Mouse (Mus musculus) kidney, adult 9 months (tissue): ENCODE measurements at regions not wholly inside any gene's neighbourhood (a gene's known extent, or its start where the extent isn't known, plus 50 kb on each side); places are given as distances from the start of the nearest gene placed in this dataset.

Source experiments
- DNase-seq: peaks from one replicate; pipeline ENCODE4 v3.0.0; 2022

GRCm38 (mm10) chr1:78876156-78876555 is 59.6 kb downstream of the Kcne4 start:
- DNase-seq, result no peak

GRCm38 (mm10) chr1:78879246-78879645 is 62.7 kb downstream of the Kcne4 start:
- DNase-seq, result no peak

- DNase-seq, result no peak
Observed at GRCm38 (mm10) chr1:78882455-78882854, 65.9 kb downstream of the Kcne4 start.

- no peak for DNase-seq
Observed at GRCm38 (mm10) chr1:78889241-78889640, 72.7 kb downstream of the Kcne4 start.

- DNase-seq, result no peak
Observed at GRCm38 (mm10) chr1:78891344-78891743, 74.8 kb downstream of the Kcne4 start.

- DNase-seq, result peak; percentile 17
Observed at GRCm38 (mm10) chr1:78894301-78894700, 77.7 kb downstream of the Kcne4 start.

GRCm38 (mm10) chr1:78895112-78895511 is 78.6 kb downstream of the Kcne4 start:
- DNase-seq, result no peak

GRCm38 (mm10) chr1:78907591-78907990 is 91.0 kb downstream of the Kcne4 start:
- DNase-seq, result no peak

GRCm38 (mm10) chr1:78907991-78908390 is 91.4 kb downstream of the Kcne4 start:
- DNase-seq, result peak; percentile 86

GRCm38 (mm10) chr1:78913791-78914190 is 97.2 kb downstream of the Kcne4 start:
- no peak for DNase-seq

- no peak for DNase-seq
Observed at GRCm38 (mm10) chr1:78919863-78920262, 103.3 kb downstream of the Kcne4 start.

- DNase-seq, result no peak
Observed at GRCm38 (mm10) chr1:78929975-78930374, 113.4 kb downstream of the Kcne4 start.

GRCm38 (mm10) chr1:78939871-78940270 is 123.3 kb downstream of the Kcne4 start:
- DNase-seq, result no peak

- no peak for DNase-seq
Observed at GRCm38 (mm10) chr1:78945588-78945987, 129.0 kb downstream of the Kcne4 start.

GRCm38 (mm10) chr1:78980051-78980450 is 163.5 kb downstream of the Kcne4 start:
- no peak for DNase-seq
